Mouse (Mus musculus) adrenal gland, postnatal 10 days (tissue): Measurements from ENCODE around the gene C4bp. TPM values are rescaled to one million over a fixed set of nuclear protein-coding genes. Genes with fewer than 3 reads are reported as not detected.

ENCODE experiments used
- total RNA-seq, 2 experiments: library from RNA; stranded (reverse); gene quantifications; 2 replicates each; pipeline ENCODE4 v1.2.3; 2021

Gene C4bp
- total RNA-seq, 2 experiments from 2014 or later: 11.4 to 14.9 TPM

Other genes starting within 250 kb of the C4bp start
- gene Cd55b, start 238.6 kb downstream of the C4bp start, total RNA-seq: under 1 TPM in 1 of 2 experiments, not detected in 1; 0.51 TPM
- 10 to 100 TPM; 21.7 to 29.1 TPM for gene Cd55, start 198.9 kb downstream of the C4bp start, total RNA-seq
- gene Zp3r, start 32.0 kb downstream of the C4bp start, total RNA-seq: not detected
- not detected for gene Gm29427, start 54.2 kb upstream of the C4bp start, total RNA-seq
- 1 to 10 TPM; 7.4 to 8.1 TPM for gene Yod1, start 55.7 kb upstream of the C4bp start, total RNA-seq
- gene Pfkfb2, start 67.6 kb upstream of the C4bp start, total RNA-seq: 10 to 100 TPM; 16.1 to 22.1 TPM
- 1 to 10 TPM; 2.1 to 2.3 TPM for gene AA986860, start 70.3 kb upstream of the C4bp start, total RNA-seq
- gene Fcamr, start 139.3 kb upstream of the C4bp start, total RNA-seq: under 1 TPM; 0.15 to 0.24 TPM
- gene Pigr, start 165.1 kb upstream of the C4bp start, total RNA-seq: 1 to 10 TPM; 1.1 to 1.3 TPM
- 1 to 10 TPM; 3.4 to 4.1 TPM for gene Fcmr, start 204.0 kb upstream of the C4bp start, total RNA-seq
- gene Il24, start 225.8 kb upstream of the C4bp start, total RNA-seq: not detected
- not detected for gene Il20, start 249.8 kb upstream of the C4bp start, total RNA-seq